In genomic region chr3:15181111-15181510, GRCm38 (mm10) we compare ENCODE assay signal across 20 mouse cellular contexts.
DNase-seq lines count a peak whose midpoint lies in the region; ATAC-seq and TF ChIP-seq lines count a peak whose summit lies in the region.
"Had no signal": no experiment of that assay in that cellular context is flagged by ENCODE, and none has a peak within 500 bp of the region (broad histone marks: within the 10 kb centered on the region; RNA-seq: fewer than 3 reads in every experiment).

No protein-coding gene starts in this region.

- WGBS in liver, embryonic 12.5 days (ENCODE audit: insufficient replicate concordance) = 79% methylated on average over 5 of the region's 5 CpGs
- 92% methylated on average over 5 of the region's 5 CpGs for WGBS in midbrain, embryonic 14.5 days

- no peak for TF ChIP-seq CTCF in CH12.LX (conservative IDR thresholded peaks at IDR 0.05 in 1 of 2, IDR thresholded peaks at IDR 0.05 in 1 of 2; ENCODE audit: low read depth in 2 of 2, low read length in 2 of 2)

- dilution Hi-C loops in CH12.LX (cut with MboI; ENCODE audit: extremely low pct_ligation_motif_present, extremely low pct_unique_long_range_greater_than_20kb, low sequenced_read_pairs) = no loop called here

- no peaks in the 10 kb centered on the region for H3K36me3 ChIP-seq in CH12.LX (replicated peaks in 1 of 2; ENCODE audit: control insufficient read depth in 1 of 2, insufficient read depth in 1 of 2, low read length in 1 of 2)
- no peaks in the 10 kb centered on the region for H3K36me3 ChIP-seq in liver, embryonic 12.5 days
- no peaks in the 10 kb centered on the region for H3K36me3 ChIP-seq in midbrain, embryonic 14.5 days (ENCODE audit: control insufficient read depth, insufficient read depth, low read length)
- H3K36me3 ChIP-seq: embryonic facial prominence, embryonic 10.5 days; embryonic facial prominence, embryonic 12.5 days; forebrain, embryonic 15.5 days had no signal

- no peaks in the 10 kb centered on the region for H3K79me2 ChIP-seq in CH12.LX (replicated peaks; ENCODE audit: control insufficient read depth, extremely low read depth, insufficient read depth, poor library complexity, severe bottlenecking)

- no peak overlapping the region for H3K27ac ChIP-seq in CH12.LX (ENCODE audit: insufficient read depth, low read depth)
- no peak overlapping the region for H3K27ac ChIP-seq in liver, embryonic 12.5 days
- no peak overlapping the region for H3K27ac ChIP-seq in midbrain, embryonic 14.5 days (replicated peaks; ENCODE audit: low read depth, low read length)
- H3K27ac ChIP-seq: embryonic facial prominence, embryonic 10.5 days; embryonic facial prominence, embryonic 12.5 days; forebrain, embryonic 13.5 days; forebrain, embryonic 15.5 days had no signal

- no peak for TF ChIP-seq RAD21 in CH12.LX (IDR thresholded peaks at IDR 0.05; ENCODE audit: low read depth, low read length)

- no peaks in the 10 kb centered on the region for H3K9me3 ChIP-seq in CH12.LX (replicated peaks; ENCODE audit: low read length)
- H3K9me3 ChIP-seq in liver, embryonic 12.5 days (replicated peaks) = no peaks in the 10 kb centered on the region
- no peaks in the 10 kb centered on the region for H3K9me3 ChIP-seq in midbrain, embryonic 14.5 days (ENCODE audit: control insufficient read depth, low read length)
- H3K9me3 ChIP-seq: embryonic facial prominence, embryonic 10.5 days; embryonic facial prominence, embryonic 12.5 days; forebrain, embryonic 13.5 days; forebrain, embryonic 15.5 days had no signal

- DNase-seq in cerebellum, postnatal 10 days = peak; percentile 23
- no peak for DNase-seq in cerebellum, adult 9-11 months
- DNase-seq in CH12.LX (ENCODE audit: extremely low read depth) = peak; percentile 30
- no peak for DNase-seq in thymus, postnatal 25 days
- no peak for DNase-seq in midbrain, embryonic 14.5 days
- DNase-seq: adrenal gland, adult 8-10 months; adrenal gland, postnatal 14 days; adrenal gland, postnatal 36 days; cerebellum, adult 11-12 months; cerebellum, adult 9-10 months; forebrain, postnatal 0 days had no signal

- peak; percentile 17; the same call in 1 of the 2 replicates for TF ChIP-seq EP300 in CH12.LX (IDR thresholded peaks at IDR 0.05; ENCODE audit: low read length)

- peaks cover 6 to 31% of the 10 kb centered on the region in 2 experiments; a peak in 3 of 4 replicates for H3K4me1 ChIP-seq in CH12.LX (ENCODE audit: control insufficient read depth in 1 of 2, insufficient read depth in 2 of 2)
- H3K4me1 ChIP-seq in liver, embryonic 12.5 days = no peaks in the 10 kb centered on the region
- no peaks in the 10 kb centered on the region for H3K4me1 ChIP-seq in midbrain, embryonic 14.5 days (ENCODE audit: control insufficient read depth, insufficient read depth, low read length)
- H3K4me1 ChIP-seq: embryonic facial prominence, embryonic 10.5 days; embryonic facial prominence, embryonic 12.5 days; forebrain, embryonic 13.5 days; forebrain, embryonic 15.5 days had no signal

- ATAC-seq in neutrophil, adult 5-6 weeks (ENCODE audit: extremely low read depth, insufficient number of reproducible peaks, low FRiP score, poor library complexity, severe bottlenecking) = peak; percentile 57; the same call in 1 of the 2 replicates
- no peak for ATAC-seq in liver, embryonic 12.5 days
- ATAC-seq in midbrain, embryonic 14.5 days (ENCODE audit: low FRiP score, low TSS enrichment) = no peak
- ATAC-seq: activated CD4-positive, CD25-positive, alpha-beta regulatory T cell, adult 4 months; CD4-positive, CD25-positive, alpha-beta regulatory T cell, adult 4 months; forebrain, embryonic 13.5 days; forebrain, embryonic 15.5 days; forebrain, postnatal 0 days; Patski had no signal

- in situ Hi-C loops in CH12.LX (cut with MboI; ENCODE audit: low pct_ligation_motif_present, low pct_unique_long_range_greater_than_20kb, low sequenced_read_pairs) = no loop called here

- no peaks in the 10 kb centered on the region for H3K27me3 ChIP-seq in CH12.LX (replicated peaks)
- no peaks in the 10 kb centered on the region for H3K27me3 ChIP-seq in liver, embryonic 12.5 days (replicated peaks)
- H3K27me3 ChIP-seq in midbrain, embryonic 14.5 days (ENCODE audit: control insufficient read depth, insufficient read depth, low read length) = no peaks in the 10 kb centered on the region
- H3K27me3 ChIP-seq: embryonic facial prominence, embryonic 12.5 days; forebrain, embryonic 13.5 days; forebrain, embryonic 15.5 days; Patski had no signal

- no peak overlapping the region for H3K9ac ChIP-seq in CH12.LX (ENCODE audit: insufficient read depth, low read depth)
- H3K9ac ChIP-seq in liver, embryonic 12.5 days = no peak overlapping the region
- H3K9ac ChIP-seq in midbrain, embryonic 14.5 days (replicated peaks; ENCODE audit: low read length) = no peak overlapping the region
- H3K9ac ChIP-seq: embryonic facial prominence, embryonic 12.5 days; forebrain, embryonic 13.5 days; forebrain, embryonic 15.5 days; forebrain, postnatal 0 days had no signal

- no peak for TF ChIP-seq POLR2A in CH12.LX (IDR thresholded peaks at IDR 0.05; ENCODE audit: low read depth, low read length)

- H3K4me2 ChIP-seq in CH12.LX (ENCODE audit: insufficient read depth, low read depth, poor library complexity, severe bottlenecking) = no peak overlapping the region
- no peak overlapping the region for H3K4me2 ChIP-seq in liver, embryonic 12.5 days
- no peak overlapping the region for H3K4me2 ChIP-seq in midbrain, embryonic 14.5 days (ENCODE audit: low read length)
- H3K4me2 ChIP-seq: embryonic facial prominence, embryonic 12.5 days; forebrain, embryonic 13.5 days; forebrain, embryonic 15.5 days had no signal

- H3K4me3 ChIP-seq in CH12.LX (replicated peaks in 1 of 3; ENCODE audit: low read depth in 2 of 3, low read length in 2 of 3, poor library complexity in 1 of 3) = no peak overlapping the region
- no peak overlapping the region for H3K4me3 ChIP-seq in liver, embryonic 12.5 days
- no peak overlapping the region for H3K4me3 ChIP-seq in midbrain, embryonic 14.5 days (replicated peaks; ENCODE audit: low read depth, low read length)
- H3K4me3 ChIP-seq: embryonic facial prominence, embryonic 10.5 days; embryonic facial prominence, embryonic 12.5 days; forebrain, embryonic 13.5 days; forebrain, embryonic 15.5 days had no signal

TF ChIP-seq in CH12.LX, 34 proteins besides CTCF, POLR2A, EP300 and RAD21:
- no peak for TF ChIP-seq ZMIZ1 (IDR thresholded peaks at IDR 0.05; ENCODE audit: low read depth, low read length)
- TF ChIP-seq USF1 (IDR thresholded peaks at IDR 0.05; ENCODE audit: low read depth, low read length) = no peak
- no peak for TF ChIP-seq ZKSCAN1 (IDR thresholded peaks at IDR 0.05; ENCODE audit: borderline replicate concordance, low read depth, low read length)
- TF ChIP-seq NELFE (IDR thresholded peaks at IDR 0.05; ENCODE audit: low read depth, low read length) = no peak
- no peak for TF ChIP-seq RCOR1 (conservative IDR thresholded peaks at IDR 0.05; ENCODE audit: low read depth, low read length)
- no peak for TF ChIP-seq UBTF (IDR thresholded peaks at IDR 0.05; ENCODE audit: low read depth, low read length)
- no peak for TF ChIP-seq IRF4 (IDR thresholded peaks at IDR 0.05; ENCODE audit: low read depth, low read length)
- TF ChIP-seq TBP (conservative IDR thresholded peaks at IDR 0.05; ENCODE audit: low read depth, low read length) = no peak
- TF ChIP-seq ETS1 (conservative IDR thresholded peaks at IDR 0.05; ENCODE audit: low read depth, low read length) = no peak
- no peak for TF ChIP-seq GABPA (IDR thresholded peaks at IDR 0.05; ENCODE audit: insufficient replicate concordance, low read depth, low read length)
- TF ChIP-seq NRF1 (IDR thresholded peaks at IDR 0.05; ENCODE audit: low read depth, low read length) = no peak
- no peak for TF ChIP-seq MXI1 (IDR thresholded peaks at IDR 0.05; ENCODE audit: low read depth, low read length)
- no peak for TF ChIP-seq CHD1 (IDR thresholded peaks at IDR 0.05; ENCODE audit: low read depth, low read length)
- no peak for TF ChIP-seq E2F4 (IDR thresholded peaks at IDR 0.05; ENCODE audit: insufficient replicate concordance, low read depth, low read length)
- no peak for TF ChIP-seq SMC3 (IDR thresholded peaks at IDR 0.05; ENCODE audit: low read depth, low read length)
- TF ChIP-seq MAZ (IDR thresholded peaks at IDR 0.05; ENCODE audit: low read depth, low read length) = no peak
- no peak for TF ChIP-seq MAX (IDR thresholded peaks at IDR 0.05; ENCODE audit: low read length)
- TF ChIP-seq TCF12 (IDR thresholded peaks at IDR 0.05; ENCODE audit: low read depth, low read length) = no peak
TF ChIP-seq in CH12.LX: peak in this region for 0.

Comparison
In these comparisons a context has a peak if more than half of its experiments do, and no peak if none do; other contexts are left out.
1. DNase-seq: peak in cerebellum, postnatal 10 days (2 of 2) and CH12.LX (single experiment); none in cerebellum, adult 9-11 months (single experiment), thymus, postnatal 25 days (single experiment) and midbrain, embryonic 14.5 days (single experiment).